Mouse (Mus musculus) MN1 (cell line): ENCODE results near the gene Elmod3.
A peak's percentile ranks its signal among the peaks of the same experiment; 100 is the strongest.

Experiments used
- DNase-seq: peaks from one replicate; pipeline ENCODE4 v3.0.0-alpha.2; 2016; ENCODE audit warnings: low spot score

The Elmod3 gene

DNA sequence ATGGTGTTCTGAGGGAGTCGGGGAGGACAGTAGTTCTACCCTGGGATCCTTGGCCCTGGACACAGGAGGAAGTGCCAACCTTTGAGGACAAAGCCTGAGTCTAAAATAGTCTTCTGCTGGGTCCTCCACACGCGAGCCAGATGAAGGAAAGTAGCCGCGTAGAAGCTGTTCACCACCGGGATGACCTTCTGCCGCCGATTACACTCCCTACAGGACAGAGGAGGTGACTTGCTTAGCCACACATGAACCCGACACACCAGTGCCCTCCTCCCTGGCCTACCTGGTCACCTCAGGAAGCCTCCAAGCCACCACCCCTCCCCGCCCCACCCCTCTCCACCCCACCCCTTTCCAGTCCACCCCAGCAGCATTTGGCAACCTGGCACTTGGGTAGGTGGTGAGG lies 29.5 kb downstream of the Elmod3 start:
- no peak for DNase-seq

DNA sequence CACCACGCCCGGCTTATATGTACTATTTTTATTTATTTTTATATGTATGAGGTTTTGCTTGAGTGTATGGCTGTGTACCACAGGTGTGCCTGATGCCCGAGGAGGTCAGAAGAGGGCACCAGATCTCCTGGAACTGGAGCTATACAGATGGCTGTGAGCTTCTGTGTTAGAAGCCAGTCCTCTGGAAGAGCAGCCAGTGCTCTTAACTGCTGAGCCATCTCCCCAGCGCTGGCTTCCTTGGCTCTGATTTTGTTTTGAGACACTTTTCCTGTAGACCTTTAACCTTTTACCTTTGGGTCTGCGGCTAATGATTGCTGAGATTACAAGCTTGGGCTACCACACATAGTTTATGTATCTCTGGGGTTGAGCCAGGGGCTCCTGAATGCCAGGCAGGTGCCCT lies 30.7 kb downstream of the Elmod3 start:
- no peak for DNase-seq

DNA sequence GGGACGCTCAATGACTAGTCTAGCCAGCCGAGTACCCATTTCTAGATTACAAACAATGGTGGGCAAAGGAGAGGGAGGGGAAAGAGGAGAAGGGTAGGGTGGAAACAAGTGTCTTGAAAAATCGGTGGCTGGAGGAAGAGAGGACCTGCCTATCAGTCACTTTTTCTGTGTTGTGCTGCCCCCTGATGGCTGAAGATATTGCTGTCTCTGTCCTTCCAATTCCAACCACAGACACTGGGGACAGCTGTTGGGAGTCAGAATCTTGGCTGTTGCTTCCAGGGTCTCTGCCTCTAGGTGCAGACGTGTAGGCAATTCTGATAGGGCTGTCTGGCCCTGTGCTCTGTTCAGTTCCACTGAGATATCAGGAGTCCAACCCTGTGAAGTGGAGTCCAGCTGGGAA lies 32.2 kb downstream of the Elmod3 start:
- peak; percentile 82 for DNase-seq

GRCm38 (mm10) chr6:72565506-72565905 lies 32.7 kb downstream of the Elmod3 start:
- no peak for DNase-seq

DNA sequence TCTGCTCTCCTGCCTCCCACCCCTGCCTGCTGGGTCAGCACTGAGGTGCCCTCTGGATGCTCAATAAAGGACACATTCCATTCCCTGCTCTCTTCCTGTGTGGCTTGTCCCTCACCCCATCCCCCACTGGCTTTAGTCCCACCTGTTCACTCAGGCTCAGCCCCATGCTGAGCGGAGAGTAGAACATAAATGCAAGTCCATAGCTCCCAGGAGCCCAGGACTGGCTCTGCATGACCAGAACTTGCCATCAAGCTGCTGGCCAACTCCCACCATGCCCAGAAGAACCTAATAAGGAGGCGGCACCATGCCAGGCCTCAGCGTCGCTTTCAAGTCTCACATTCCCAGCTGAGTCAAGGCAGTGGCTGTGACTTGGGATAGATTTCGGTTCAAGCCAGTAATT lies 35.3 kb downstream of the Elmod3 start:
- DNase-seq: no peak

DNA sequence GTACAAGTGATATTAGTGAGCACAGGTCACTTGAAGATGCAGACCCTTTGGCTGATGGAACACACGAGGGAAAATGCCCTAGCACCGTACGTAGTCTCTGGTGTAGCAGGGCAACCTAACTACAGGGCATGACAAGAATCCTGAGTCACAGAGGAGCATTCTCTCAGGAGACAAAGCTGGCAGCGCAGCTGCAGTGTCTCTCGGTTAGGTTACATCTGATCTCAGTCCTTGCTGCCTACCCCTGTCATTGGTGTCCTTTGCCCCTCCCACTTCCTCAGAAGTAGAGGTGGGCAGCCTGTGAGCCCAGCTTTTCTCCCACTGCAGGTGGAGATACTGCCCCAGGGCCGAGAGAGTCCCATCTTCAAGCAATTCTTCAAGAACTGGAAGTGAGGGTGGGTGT lies 35.7 kb downstream of the Elmod3 start:
- DNase-seq: no peak

DNA sequence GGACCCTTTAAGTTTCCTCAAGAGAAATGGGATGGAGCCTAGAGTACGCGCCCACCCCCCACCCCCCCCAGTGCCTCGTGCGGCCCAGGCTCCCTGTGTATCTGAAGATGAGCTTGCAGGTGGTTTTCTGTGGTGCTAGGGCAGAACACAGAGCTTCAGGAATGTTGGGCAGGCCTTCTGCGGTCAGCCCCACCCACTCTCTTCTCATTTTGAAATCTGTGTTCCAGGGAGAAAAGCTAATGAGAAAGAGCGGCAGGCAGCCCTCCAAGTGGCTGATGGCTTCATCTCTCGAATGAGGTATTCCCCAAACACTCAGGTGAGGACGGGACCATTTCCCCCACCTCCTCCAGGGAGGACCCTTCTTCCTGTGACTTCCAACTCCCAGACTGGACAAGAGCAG lies 37.4 kb downstream of the Elmod3 start:
- no peak for DNase-seq

- DNase-seq: no peak
Measured at GRCm38 (mm10) chr6:72553079-72553412, 45.2 kb downstream of the Elmod3 start.

- DNase-seq: peak; percentile 79
Measured at GRCm38 (mm10) chr6:72552171-72553078, 45.8 kb downstream of the Elmod3 start.

DNA sequence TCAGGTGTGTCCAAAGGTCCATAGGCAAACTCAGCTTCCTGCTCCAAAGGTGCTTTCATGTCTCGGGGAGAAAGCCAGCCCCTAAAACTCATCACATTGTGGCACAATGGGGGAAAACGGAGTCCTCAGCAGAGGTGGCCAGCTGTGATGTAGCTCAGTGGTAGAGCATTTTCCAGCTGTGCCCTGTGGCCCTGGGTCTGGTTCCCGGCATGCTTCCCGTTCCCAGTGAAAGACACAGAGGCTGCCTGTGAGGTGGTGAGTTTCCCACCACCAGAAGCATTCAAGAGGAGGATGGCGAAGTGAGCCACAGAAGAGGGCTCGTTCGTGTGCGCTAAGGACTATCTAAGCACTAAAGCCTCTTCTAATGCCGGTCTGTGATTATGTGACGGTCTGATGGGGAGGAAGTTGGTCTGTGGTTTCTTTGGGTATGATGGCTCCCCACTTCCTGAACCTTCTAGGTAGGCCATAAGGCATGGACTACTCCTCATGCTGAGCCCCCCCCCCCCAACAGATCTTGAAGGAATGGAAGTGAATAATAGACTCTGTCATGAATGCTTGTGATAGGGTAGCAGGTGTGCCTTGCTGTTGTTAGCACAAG lies 47.6 kb downstream of the Elmod3 start:
- DNase-seq: no peak

GRCm38 (mm10) chr6:72550025-72550424 lies 48.2 kb downstream of the Elmod3 start:
- no peak for DNase-seq

GRCm38 (mm10) chr6:72549041-72549580 lies 49.1 kb downstream of the Elmod3 start:
- no peak for DNase-seq

DNA sequence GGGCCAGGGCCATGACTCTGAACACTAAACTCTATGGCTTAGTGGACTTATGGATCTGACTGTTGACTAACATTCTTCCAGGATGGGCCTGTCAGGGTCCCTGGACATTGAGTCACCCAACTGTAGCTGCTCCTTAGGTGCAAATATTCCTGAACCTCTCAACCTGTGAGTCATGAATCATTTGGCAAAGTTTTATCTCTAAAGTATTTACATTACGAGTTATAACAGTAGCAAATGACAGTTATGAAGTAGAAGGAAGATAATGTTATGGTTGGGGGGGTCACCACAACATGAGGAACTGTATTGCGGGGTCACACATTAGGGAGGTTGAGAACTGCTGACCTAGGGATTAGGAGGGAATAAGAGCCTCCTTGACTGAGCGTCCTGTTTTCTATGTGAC lies 50.4 kb downstream of the Elmod3 start:
- DNase-seq: no peak

GRCm38 (mm10) chr6:72547121-72547520 lies 51.1 kb downstream of the Elmod3 start:
- DNase-seq: no peak

DNA sequence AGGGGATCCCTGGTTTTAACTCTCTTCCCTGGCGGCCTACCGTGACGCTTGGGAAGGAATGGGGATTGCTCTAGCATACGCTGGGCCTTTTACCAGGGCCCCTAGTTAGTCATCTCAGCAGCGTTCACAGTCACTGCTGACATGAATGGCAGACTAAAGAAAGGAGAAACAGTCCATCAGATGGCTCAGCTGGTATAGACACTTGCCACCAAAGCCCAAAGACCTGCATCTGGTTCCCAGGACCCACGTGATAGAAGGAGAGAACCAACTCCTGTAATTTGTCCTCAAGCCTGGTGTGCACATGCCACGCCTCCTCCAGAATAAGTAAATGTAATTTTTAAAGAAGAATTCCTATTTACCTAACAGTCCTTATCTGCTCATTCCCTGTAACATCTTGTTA lies 52.8 kb downstream of the Elmod3 start:
- no peak for DNase-seq

- no peak for DNase-seq
Measured at GRCm38 (mm10) chr6:72544283-72544987, 53.8 kb downstream of the Elmod3 start, which contains the start of gene Capg. Gene Capg (plus strand): TSS chr6:72544391.

DNA sequence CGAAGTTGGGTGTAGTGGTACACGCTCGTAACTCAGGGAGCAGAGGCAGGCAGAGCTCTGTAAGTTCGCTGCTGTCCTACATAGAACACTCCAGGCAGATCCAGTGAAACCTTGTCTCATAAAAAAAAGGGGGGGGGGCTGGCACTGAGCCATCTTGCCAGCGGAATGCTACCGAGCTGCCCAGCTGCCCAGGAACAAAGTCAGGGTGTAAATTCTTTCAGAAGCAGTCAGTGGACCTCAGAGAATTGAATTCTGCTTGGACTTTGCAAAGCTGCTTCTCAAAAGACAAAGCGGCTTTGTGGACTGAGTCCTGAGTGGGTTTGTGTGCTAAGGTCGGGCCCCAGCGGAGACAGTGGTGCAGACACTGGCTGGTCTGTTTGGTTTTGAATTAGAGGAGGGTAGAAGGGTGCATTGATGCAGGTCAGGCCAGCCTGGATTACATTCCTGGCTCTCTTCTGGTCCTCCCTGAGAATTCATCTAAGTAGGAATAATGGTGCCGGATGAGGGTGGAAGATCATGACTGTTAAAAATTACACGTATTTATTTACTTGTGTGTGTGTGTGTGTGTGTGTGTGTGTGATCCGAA lies 54.9 kb downstream of the Elmod3 start:
- no peak for DNase-seq

DNA sequence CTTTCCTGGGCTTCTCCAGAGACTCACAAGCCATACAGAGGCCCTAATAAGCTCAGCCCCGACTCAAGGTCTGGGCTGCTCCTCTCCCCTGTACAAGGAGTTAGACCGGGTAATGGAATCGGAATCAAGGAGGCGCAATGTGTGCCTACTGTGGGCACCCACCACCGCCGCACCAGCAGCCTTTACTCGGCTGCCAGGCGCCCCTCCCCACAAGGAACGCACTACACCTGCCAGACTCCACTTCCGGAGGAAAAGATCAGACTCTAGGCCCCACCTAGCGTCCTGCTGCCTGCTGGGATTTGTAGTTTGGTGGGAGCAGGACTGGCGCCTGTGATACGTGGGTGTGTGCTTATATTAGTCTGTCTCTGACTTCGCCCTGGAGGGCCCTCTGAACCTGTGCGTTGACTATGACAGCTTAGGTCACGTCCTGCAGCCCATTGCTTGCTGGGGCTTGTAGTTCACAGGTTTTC lies 59.6 kb downstream of the Elmod3 start:
- peak; percentile 89 for DNase-seq

DNA sequence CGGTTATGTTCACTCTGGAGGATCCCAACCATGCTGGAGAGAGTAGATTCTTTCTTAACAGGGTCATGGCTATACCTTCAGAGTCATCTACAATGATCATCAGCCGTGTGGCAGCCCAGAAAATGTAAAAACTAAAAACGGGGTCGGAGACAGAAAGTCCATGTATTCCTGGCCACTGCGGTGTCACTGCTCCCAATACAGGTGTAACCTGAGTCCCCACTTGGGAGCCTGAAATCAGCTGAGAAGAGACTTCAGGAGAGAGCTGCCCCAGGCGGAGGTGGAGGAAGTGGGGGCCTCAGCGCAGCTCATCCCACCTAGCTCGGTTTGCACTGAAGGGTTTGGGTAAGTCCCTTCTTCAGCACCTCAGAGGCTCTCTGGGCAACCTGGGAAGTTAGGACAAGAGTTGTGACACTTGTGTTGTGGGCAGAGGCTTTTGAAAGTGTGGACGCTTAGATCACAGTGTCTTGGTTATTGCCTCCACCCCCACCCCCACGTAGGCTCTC lies 60.2 kb downstream of the Elmod3 start:
- DNase-seq: no peak

GRCm38 (mm10) chr6:72535165-72535564 lies 63.0 kb downstream of the Elmod3 start:
- peak; percentile 84 for DNase-seq

GRCm38 (mm10) chr6:72534035-72534809 lies 64.0 kb downstream of the Elmod3 start:
- peak; percentile 81 for DNase-seq
